Mouse (Mus musculus) neural tube, embryonic 10.5 days (tissue): Measurements from ENCODE around the gene Olfr251.
"Not testable (repeated sequence)": the region's sequence is repeated elsewhere in the genome, so short reads cannot be mapped to it uniquely, and the experiment has no call there.

Experiments used
- DNase-seq: peaks from one replicate; pipeline ENCODE4 v3.0.0-alpha.2; 2017; ENCODE audit warnings: low spot score; ENCODE audit errors: extremely low spot score

Gene Olfr251

GRCm38 (mm10) chr9:38376786-38377185, at the start of gene Olfr251:
Olfr251 (plus strand) TSS chr9:38377086.
- no peak for DNase-seq

- no peak for DNase-seq
These were observed 48.1 kb upstream of the Olfr251 start, which contains the start of gene Olfr25 for GRCm38 (mm10) chr9:38328760-38329159. Olfr25 (plus strand) TSS chr9:38329060.

GRCm38 (mm10) chr9:38348111-38348510, 28.8 kb upstream of the Olfr251 start, which contains the start of gene Olfr898:
Olfr898 (plus strand) TSS chr9:38348411.
- DNase-seq: no peak

- DNase-seq: no peak
These were observed 10.3 kb upstream of the Olfr251 start, which contains the start of gene Olfr250 for GRCm38 (mm10) chr9:38366596-38366995. Olfr250 (plus strand) TSS chr9:38366896.

- DNase-seq: no peak
These were observed 24.5 kb downstream of the Olfr251 start, which contains the start of gene Olfr147 for GRCm38 (mm10) chr9:38401398-38401797. Olfr147 (plus strand) TSS chr9:38401698.

GRCm38 (mm10) chr9:38407502-38407901, 30.6 kb downstream of the Olfr251 start:
- DNase-seq: not testable (repeated sequence)

GRCm38 (mm10) chr9:38413502-38413901, 36.6 kb downstream of the Olfr251 start:
- DNase-seq: peak; percentile 19

GRCm38 (mm10) chr9:38423801-38424200, 46.9 kb downstream of the Olfr251 start:
- no peak for DNase-seq

- no peak for DNase-seq
These were observed 50.1 kb downstream of the Olfr251 start for GRCm38 (mm10) chr9:38427026-38427425.

GRCm38 (mm10) chr9:38429155-38429554, 52.3 kb downstream of the Olfr251 start, which contains the start of gene Olfr901:
Olfr901 (plus strand) TSS chr9:38429455.
- no peak for DNase-seq
